Comparison of ENCODE assay signal across 12 mouse cellular contexts in the genomic region with DNA sequence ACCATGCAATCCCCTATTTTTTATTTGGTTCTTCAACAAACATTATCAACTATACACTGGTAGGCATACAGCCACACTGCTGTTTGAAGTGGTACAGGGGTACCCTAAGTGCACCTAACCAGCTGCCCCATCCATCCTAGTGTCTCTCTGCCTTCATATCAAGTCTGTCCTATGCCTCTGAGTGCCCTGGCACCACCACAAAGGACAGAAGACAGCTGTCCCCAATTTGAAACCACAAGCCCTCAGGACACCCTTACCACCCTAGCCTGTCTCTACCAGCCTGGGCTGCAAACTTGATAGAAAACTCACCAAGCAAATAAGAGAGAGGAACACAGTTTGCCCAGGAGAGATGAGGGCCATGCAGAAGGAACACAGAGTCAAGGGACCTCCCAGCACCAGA.
"Had no signal": no experiment of that assay in that cellular context is flagged by ENCODE, and none has a peak within 500 bp of the region (broad histone marks: within the 10 kb centered on the region; RNA-seq: fewer than 3 reads in every experiment).

No protein-coding gene starts in this region.

- DNase-seq: midbrain, embryonic 14.5 days; right cerebral cortex, postnatal 14 days; thymus, adult 2 months; thymus, postnatal 25 days; thymus, postnatal 4 days had no signal

- H3K4me2 ChIP-seq: lung, embryonic 14.5 days; midbrain, embryonic 12.5 days; neural tube, embryonic 12.5 days; stomach, embryonic 15.5 days had no signal

- H3K4me3 ChIP-seq: midbrain, embryonic 10.5 days; midbrain, embryonic 12.5 days; neural tube, embryonic 12.5 days; stomach, embryonic 15.5 days had no signal

- H3K36me3 ChIP-seq: midbrain, embryonic 12.5 days; neural tube, embryonic 12.5 days; stomach, embryonic 15.5 days had no signal

- H3K27ac ChIP-seq: midbrain, embryonic 10.5 days; midbrain, embryonic 12.5 days; neural tube, embryonic 12.5 days; stomach, embryonic 15.5 days; stomach, postnatal 0 days had no signal

- ATAC-seq: midbrain, embryonic 16.5 days had no signal

- H3K9ac ChIP-seq: lung, embryonic 14.5 days; midbrain, embryonic 12.5 days; neural tube, embryonic 12.5 days; stomach, embryonic 15.5 days had no signal

- H3K4me1 ChIP-seq: neural tube, embryonic 12.5 days had no signal

- H3K27me3 ChIP-seq: midbrain, embryonic 12.5 days; neural tube, embryonic 12.5 days; stomach, embryonic 15.5 days had no signal

- H3K9me3 ChIP-seq: midbrain, embryonic 10.5 days; midbrain, embryonic 12.5 days; neural tube, embryonic 12.5 days; stomach, embryonic 15.5 days had no signal
